Mouse (Mus musculus): ENCODE measurements around the gene Rab3gap2.

DNA sequence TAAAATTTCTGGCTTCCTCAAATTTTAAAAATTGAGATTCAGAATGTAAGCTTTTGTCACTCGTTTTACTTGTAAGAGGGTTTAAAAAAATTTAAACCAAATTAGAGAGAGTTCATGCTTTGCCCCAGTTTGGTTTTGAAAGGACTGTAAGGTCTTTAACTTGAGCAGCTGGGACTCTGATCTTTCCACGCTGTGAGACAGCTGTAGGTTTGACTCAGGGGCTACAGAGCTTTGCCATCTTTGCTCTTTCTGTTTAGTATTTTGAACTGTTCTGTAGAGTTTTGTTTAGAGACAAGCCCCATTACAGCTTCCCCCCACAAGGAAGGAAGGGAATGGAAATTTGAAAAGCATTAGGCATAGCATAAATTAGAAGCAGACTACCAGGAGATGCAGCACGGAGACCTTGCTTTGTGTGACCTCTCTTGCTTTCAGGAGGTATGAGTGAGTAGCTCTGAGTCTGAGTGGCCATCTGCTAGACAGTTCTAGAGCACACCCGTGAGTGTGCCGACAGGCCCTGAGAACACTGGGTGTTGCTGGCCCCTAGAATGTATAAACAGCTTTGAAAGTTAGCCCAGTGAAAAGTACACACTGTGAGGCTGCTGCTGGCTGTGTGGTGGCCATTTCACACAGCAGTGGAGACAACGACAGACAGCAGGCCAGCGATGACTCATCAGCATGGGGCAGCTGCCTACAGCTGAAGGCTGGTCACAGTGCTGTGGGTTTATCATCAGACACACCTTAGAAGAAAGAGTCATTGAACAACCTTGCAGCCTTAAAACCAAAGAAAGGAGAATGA is 25.7 kb downstream of the Rab3gap2 start:
- TF ChIP-seq CTCF (IDR thresholded peaks at IDR 0.05; ENCODE audit: extremely low read depth, insufficient read length, insufficient replicate concordance, low read depth, low read length): no peak
- no peak for TF ChIP-seq POLR2A (IDR thresholded peaks at IDR 0.05; ENCODE audit: low read depth, low read length)
